Mouse (Mus musculus) mature B cell (primary cell): ENCODE results near the gene Ldlrad3.

Experiments
- in situ Hi-C: fragments of 300-500 bp; cut with MboI; formaldehyde crosslinking; loops from 2 replicates; pipeline ENCODE4 v1.14.3; 2019

Ldlrad3 gene

GRCm38 (mm10) chr2:101905534-101906378 lies 280.4 kb downstream of the Ldlrad3 start:
- in situ Hi-C loops = loop anchor here (10.0 kb wide), 2 partner anchors 199 to 549 kb away; partner anchors contain the start of gene Fjx1

- in situ Hi-C loops = loop anchor here (10.0 kb wide), 2 partner anchors 203 to 553 kb away; partner anchors contain the start of gene Fjx1
Observed at GRCm38 (mm10) chr2:101902196-101902595, 284.0 kb downstream of the Ldlrad3 start.
